Comparison of ENCODE assay signal across 1 mouse cellular context in the genomic region with DNA sequence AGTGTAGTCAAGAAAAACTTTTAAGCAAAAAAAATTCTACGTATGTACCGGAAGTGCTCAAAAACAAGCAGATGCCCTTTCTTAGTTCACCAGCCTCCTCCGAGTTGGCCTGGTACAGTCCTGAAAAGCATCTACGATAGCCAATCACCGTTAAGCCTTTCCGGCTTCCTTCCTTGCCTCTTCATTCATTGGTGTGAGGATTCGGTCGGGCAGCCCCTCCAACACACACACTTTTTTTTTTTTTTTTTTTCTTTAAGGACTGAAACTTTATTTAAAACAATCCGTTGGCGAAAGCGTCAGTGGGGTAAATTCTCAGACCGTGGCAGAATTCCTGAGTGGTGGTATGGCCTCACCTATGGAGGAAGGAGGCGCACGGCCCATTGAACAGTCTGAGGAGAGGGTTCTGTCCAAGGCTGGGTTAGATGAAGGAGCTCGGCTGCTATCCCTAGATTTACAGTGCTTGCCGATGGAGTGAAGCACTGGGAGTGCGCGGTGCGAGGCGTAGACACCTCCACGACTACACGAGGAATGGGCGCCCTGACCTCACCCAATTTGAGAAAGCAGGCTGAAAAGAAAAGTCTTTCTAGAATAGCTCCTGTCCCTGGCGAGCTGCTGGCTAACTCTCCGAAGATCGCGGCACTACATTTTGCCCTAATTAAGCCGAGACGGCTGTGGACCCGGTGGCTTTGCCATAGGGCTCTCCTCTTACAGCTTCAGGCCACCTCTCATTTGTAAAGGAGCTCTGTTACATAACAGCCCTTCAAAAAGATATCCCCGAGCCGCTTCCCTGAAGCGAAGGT.
TF ChIP-seq lines count a peak whose summit lies in the region.

No protein-coding gene starts in this region.

TF ChIP-seq in CH12.LX, 34 proteins besides CTCF, POLR2A, EP300 and RAD21:
- TF ChIP-seq MAFK (IDR thresholded peaks at IDR 0.05; ENCODE audit: insufficient replicate concordance, low read length) (no peak), NELFE (IDR thresholded peaks at IDR 0.05; ENCODE audit: low read depth, low read length) (no peak; the same call in 1 of the 2 replicates), CHD1 (IDR thresholded peaks at IDR 0.05; ENCODE audit: low read depth, low read length) (peak; percentile 97), ZC3H11A (IDR thresholded peaks at IDR 0.05; ENCODE audit: low read depth, low read length) (no peak), HCFC1 (IDR thresholded peaks at IDR 0.05; ENCODE audit: low read depth, low read length) (peak; percentile 84), IRF4 (IDR thresholded peaks at IDR 0.05; ENCODE audit: low read depth, low read length) (peak; percentile 14; the same call in 1 of the 2 replicates), ELF1 (IDR thresholded peaks at IDR 0.05; ENCODE audit: low read depth, low read length) (peak; percentile 80), POLR2AphosphoS2 (IDR thresholded peaks at IDR 0.05; ENCODE audit: low read depth, low read length) (no peak), MAZ (IDR thresholded peaks at IDR 0.05; ENCODE audit: low read depth, low read length) (no peak; the same call in 1 of the 2 replicates), UBTF (IDR thresholded peaks at IDR 0.05; ENCODE audit: low read depth, low read length) (peak; percentile 96; the same call in 1 of the 2 replicates), MXI1 (IDR thresholded peaks at IDR 0.05; ENCODE audit: low read depth, low read length) (peak; percentile 40; the same call in 1 of the 2 replicates), RCOR1 (conservative IDR thresholded peaks at IDR 0.05; ENCODE audit: low read depth, low read length) (no peak), MYC (IDR thresholded peaks at IDR 0.05; ENCODE audit: low read depth, low read length) (peak; percentile 65; the same call in 1 of the 2 replicates), MEF2A (IDR thresholded peaks at IDR 0.05; ENCODE audit: borderline replicate concordance, low read depth, low read length) (peak; percentile 34), USF1 (IDR thresholded peaks at IDR 0.05; ENCODE audit: low read depth, low read length) (no peak), USF2 (conservative IDR thresholded peaks at IDR 0.05; ENCODE audit: low read depth, low read length) (no peak), ZKSCAN1 (IDR thresholded peaks at IDR 0.05; ENCODE audit: borderline replicate concordance, low read depth, low read length) (peak; percentile 55; the same call in 1 of the 2 replicates), E2F4 (IDR thresholded peaks at IDR 0.05; ENCODE audit: insufficient replicate concordance, low read depth, low read length) (0 out of 2 replicates have a peak, but pooled peaks have one; percentile 16), PAX5 (IDR thresholded peaks at IDR 0.05; ENCODE audit: low read length) (no peak), JUN (IDR thresholded peaks at IDR 0.05; ENCODE audit: insufficient read depth, low read depth, low read length) (no peak), JUND (conservative IDR thresholded peaks at IDR 0.05; ENCODE audit: low read depth, low read length) (0 out of 2 replicates have a peak, but pooled peaks have one; percentile 11), ETS1 (conservative IDR thresholded peaks at IDR 0.05; ENCODE audit: low read depth, low read length) (no peak; the same call in 1 of the 2 replicates), BHLHE40 (IDR thresholded peaks at IDR 0.05; ENCODE audit: low read depth, low read length) (no peak), KAT2A (IDR thresholded peaks at IDR 0.05; ENCODE audit: insufficient replicate concordance, low read length) (peak; percentile 20; the same call in 1 of the 2 replicates), NRF1 (IDR thresholded peaks at IDR 0.05; ENCODE audit: low read depth, low read length) (no peak), MAX (IDR thresholded peaks at IDR 0.05; ENCODE audit: low read length) (peak; percentile 54), SMC3 (IDR thresholded peaks at IDR 0.05; ENCODE audit: low read depth, low read length) (no peak), CHD2 (IDR thresholded peaks at IDR 0.05; ENCODE audit: low read length) (peak; percentile 13; the same call in 1 of the 2 replicates), ZMIZ1 (IDR thresholded peaks at IDR 0.05; ENCODE audit: low read depth, low read length) (no peak), GABPA (IDR thresholded peaks at IDR 0.05; ENCODE audit: insufficient replicate concordance, low read depth, low read length) (no peak), TBP (conservative IDR thresholded peaks at IDR 0.05; ENCODE audit: low read depth, low read length) (peak; percentile 80), SIN3A (IDR thresholded peaks at IDR 0.05; ENCODE audit: low read length) (peak; percentile 51), ZNF384 (IDR thresholded peaks at IDR 0.05; ENCODE audit: low read depth, low read length) (peak; percentile 100), TCF12 (IDR thresholded peaks at IDR 0.05; ENCODE audit: low read depth, low read length) (peak; percentile 10; the same call in 1 of the 2 replicates)
